Mouse (Mus musculus): Measurements from ENCODE around the gene Pax5.

GRCm38 (mm10) chr4:44578591-44578990, 131.7 kb downstream of the Pax5 start:
- TF ChIP-seq GATA1 (IDR thresholded peaks at IDR 0.05; ENCODE audit: borderline replicate concordance, low read length) (no peak), FLI1 (IDR thresholded peaks at IDR 0.05; ENCODE audit: low read length) (no peak)

All from megakaryocyte, embryonic 14.5 days (primary cell).